Comparison of ENCODE assay signal across 9 mouse cellular contexts in genomic region chr9:40806440-40807288, GRCm38 (mm10). TPM values are rescaled to one million over a fixed set of nuclear protein-coding genes. Genes with fewer than 3 reads are reported as not detected.
A peak's percentile ranks its signal among the peaks of the same experiment; 100 is the strongest.
DNase-seq lines count a peak whose midpoint lies in the region; ATAC-seq and TF ChIP-seq lines count a peak whose summit lies in the region.
"Had no signal": no experiment of that assay in that cellular context is flagged by ENCODE, and none has a peak within 500 bp of the region (broad histone marks: within the 10 kb centered on the region; RNA-seq: fewer than 3 reads in every experiment).

No protein-coding gene starts in this region.

- H3K9me3 ChIP-seq in intestine, embryonic 15.5 days: no peaks in the 10 kb centered on the region
- H3K9me3 ChIP-seq in liver, postnatal 0 days (ENCODE audit: low read length): no peaks in the 10 kb centered on the region
- no peaks in the 10 kb centered on the region for H3K9me3 ChIP-seq in stomach, embryonic 14.5 days (ENCODE audit: control insufficient read depth, low read depth, low read length)

- no peak for DNase-seq in lung, adult 2 months
- DNase-seq in lung, postnatal 25 days (ENCODE audit: low spot score): no peak
- DNase-seq in adrenal gland, postnatal 25 days: peak; percentile 28
- peak; percentile 31 for DNase-seq in liver, postnatal 0 days
- no peak for DNase-seq in right cerebral cortex, postnatal 14 days

- H3K4me1 ChIP-seq in lung, adult 2 months (ENCODE audit: control insufficient read depth, insufficient read depth, low read length): peaks cover 26% of the 10 kb centered on the region
- H3K4me1 ChIP-seq in intestine, embryonic 15.5 days (replicated peaks): peaks cover 15% of the 10 kb centered on the region
- H3K4me1 ChIP-seq in liver, postnatal 0 days (ENCODE audit: insufficient read depth): peaks cover 9% of the 10 kb centered on the region; the same call in 1 of the 2 replicates
- H3K4me1 ChIP-seq in stomach, embryonic 14.5 days (ENCODE audit: control insufficient read depth, insufficient read depth, low read length): 0 out of 2 replicates have a peak, but pooled peaks cover 10% of the 10 kb centered on the region

- no peak overlapping the region for H3K4me3 ChIP-seq in lung, adult 2 months (replicated peaks; ENCODE audit: extremely low read depth, low read depth, low read length)
- no peak overlapping the region for H3K4me3 ChIP-seq in intestine, embryonic 15.5 days (replicated peaks)
- no peak overlapping the region for H3K4me3 ChIP-seq in liver, postnatal 0 days (ENCODE audit: low read depth, low read length)
- H3K4me3 ChIP-seq in stomach, embryonic 14.5 days (ENCODE audit: low read depth, low read length): no peak overlapping the region
- H3K4me3 ChIP-seq: erythroblast, embryonic 14.5 days had no signal

- TF ChIP-seq POLR2A in lung, adult 2 months (IDR thresholded peaks at IDR 0.05; ENCODE audit: borderline replicate concordance, extremely low read depth, low read depth, low read length): peak; percentile 20; the same call in 1 of the 2 replicates

- 33% methylated on average over 5 of the region's 5 CpGs for WGBS in lung, adult 2 months
- WGBS in intestine, embryonic 15.5 days: 26% methylated on average over 5 of the region's 5 CpGs
- WGBS in liver, postnatal 0 days (ENCODE audit: insufficient replicate concordance): 33% methylated on average over 5 of the region's 5 CpGs
- WGBS in stomach, embryonic 14.5 days: 22% methylated on average over 5 of the region's 5 CpGs

- TF ChIP-seq EP300 in liver, postnatal 0 days (IDR thresholded peaks at IDR 0.05; ENCODE audit: low read depth): no peak

- no peak for TF ChIP-seq CTCF in lung, adult 2 months (IDR thresholded peaks at IDR 0.05; ENCODE audit: insufficient read depth, low read length)
- peak; percentile 58 for TF ChIP-seq CTCF in liver, postnatal 0 days (IDR thresholded peaks at IDR 0.05; ENCODE audit: low read depth)

- H3K27ac ChIP-seq in intestine, embryonic 15.5 days: peak overlapping the region; percentile 56
- H3K27ac ChIP-seq in liver, postnatal 0 days (ENCODE audit: low read depth): peak overlapping the region; percentile 0; the same call in 1 of the 2 replicates
- H3K27ac ChIP-seq in stomach, embryonic 14.5 days (ENCODE audit: low read length): no peak overlapping the region

- no peaks in the 10 kb centered on the region for H3K27me3 ChIP-seq in intestine, embryonic 15.5 days (replicated peaks)
- H3K27me3 ChIP-seq in liver, postnatal 0 days (ENCODE audit: insufficient read depth, low read length): no peaks in the 10 kb centered on the region
- no peaks in the 10 kb centered on the region for H3K27me3 ChIP-seq in stomach, embryonic 14.5 days (ENCODE audit: control insufficient read depth, insufficient read depth, low read length)

- ATAC-seq in erythroblast, adult 5-6 weeks (replicated peaks; ENCODE audit: low FRiP score, poor library complexity, severe bottlenecking): 0 out of 2 replicates have a peak, but pooled peaks have one; percentile 35
- peak; percentile 47 for ATAC-seq in intestine, embryonic 15.5 days
- peak; percentile 18; the same call in 1 of the 2 replicates for ATAC-seq in liver, postnatal 0 days
- peak; percentile 16; the same call in 1 of the 2 replicates for ATAC-seq in stomach, embryonic 14.5 days (ENCODE audit: insufficient number of reproducible peaks, insufficient read depth, low FRiP score, low read depth)

- H3K36me3 ChIP-seq in intestine, embryonic 15.5 days: peaks cover 8% of the 10 kb centered on the region
- H3K36me3 ChIP-seq in liver, postnatal 0 days (replicated peaks; ENCODE audit: insufficient read depth, low read length): peaks cover 42% of the 10 kb centered on the region
- peaks cover 37% of the 10 kb centered on the region for H3K36me3 ChIP-seq in stomach, embryonic 14.5 days (ENCODE audit: control insufficient read depth, insufficient read depth, low read length)

- H3K9ac ChIP-seq in intestine, embryonic 15.5 days: no peak overlapping the region
- H3K9ac ChIP-seq in liver, postnatal 0 days (replicated peaks): no peak overlapping the region
- no peak overlapping the region for H3K9ac ChIP-seq in stomach, embryonic 14.5 days (replicated peaks; ENCODE audit: low read depth, low read length)

- no peak overlapping the region for H3K4me2 ChIP-seq in intestine, embryonic 15.5 days (replicated peaks)
- no peak overlapping the region for H3K4me2 ChIP-seq in liver, postnatal 0 days (ENCODE audit: low read depth, low read length)
- H3K4me2 ChIP-seq in stomach, embryonic 14.5 days (replicated peaks; ENCODE audit: low read depth, low read length): no peak overlapping the region

RNA-seq across cellular contexts. Expression of gene Hspa8, which starts 5.9 kb away (rescaled TPM):
- polyA plus RNA-seq in lung, adult 2 months (2012; rRNA removed): 1,079 and 1,193 TPM in 2 replicates
- total RNA-seq in adrenal gland, postnatal 25 days (2021): 1,395 and 2,721 TPM in 2 replicates
- 767 and 958 TPM in 2 replicates for total RNA-seq in erythroblast, adult 5-6 weeks (2015; ENCODE audit: low replicate concordance)
- total RNA-seq in erythroblast, adult 5-6 weeks (2017; ENCODE audit: low replicate concordance): 825 and 1,090 TPM in 2 replicates
- polyA plus RNA-seq in intestine, embryonic 15.5 days (2015; fragmentation: Nextera tagmentation; extraction: Ambion mirVana): 2,425 and 2,606 TPM in 2 replicates
- polyA plus RNA-seq in liver, postnatal 0 days (2015; fragmentation: Nextera tagmentation; extraction: Ambion mirVana): 750 and 793 TPM in 2 replicates
- polyA plus RNA-seq in stomach, embryonic 14.5 days (2014; fragmentation: Nextera tagmentation; extraction: Ambion mirVana): 2,119 and 2,394 TPM in 2 replicates

Comparison
In these comparisons a context has a peak if more than half of its experiments do, and no peak if none do; other contexts are left out.
1. DNase-seq: peak in adrenal gland, postnatal 25 days (single experiment) and liver, postnatal 0 days (single experiment); none in lung, adult 2 months (single experiment), lung, postnatal 25 days (single experiment) and right cerebral cortex, postnatal 14 days (single experiment).
2. Peak in every context shown above with its lines, with median percentiles within 50 percentile points of each other: ATAC-seq.